Mouse (Mus musculus) cerebellum, adult 9-11 months (tissue): ENCODE data around the gene Arntl2.
"Not testable (repeated sequence)": the region's sequence is repeated elsewhere in the genome, so short reads cannot be mapped to it uniquely, and the experiment has no call there.

ENCODE experiments used
- DNase-seq: peaks from one replicate; pipeline ENCODE4 v3.0.0; 2022

Gene Arntl2

GRCm38 (mm10) chr6:146795924-146796545 is at the start of gene Arntl2:
Arntl2 (plus strand) TSS chr6:146796055.
- peak; percentile 43 for DNase-seq

- no peak for DNase-seq
Measured at GRCm38 (mm10) chr6:146746577-146746976, 49.3 kb upstream of the Arntl2 start.

GRCm38 (mm10) chr6:146747057-146747456 is 48.8 kb upstream of the Arntl2 start:
- no peak for DNase-seq

- no peak for DNase-seq
Measured at GRCm38 (mm10) chr6:146748271-146748670, 47.6 kb upstream of the Arntl2 start.

- peak; percentile 9 for DNase-seq
Measured at GRCm38 (mm10) chr6:146751671-146752070, 44.2 kb upstream of the Arntl2 start.

- DNase-seq = no peak
Measured at GRCm38 (mm10) chr6:146752178-146752577, 43.7 kb upstream of the Arntl2 start.

GRCm38 (mm10) chr6:146752612-146753011 is 43.2 kb upstream of the Arntl2 start:
- DNase-seq = no peak

GRCm38 (mm10) chr6:146753560-146754160 is 42.2 kb upstream of the Arntl2 start:
- DNase-seq = no peak

- no peak for DNase-seq
Measured at GRCm38 (mm10) chr6:146755136-146755535, 40.7 kb upstream of the Arntl2 start.

- DNase-seq = no peak
Measured at GRCm38 (mm10) chr6:146755679-146756078, 40.2 kb upstream of the Arntl2 start.

GRCm38 (mm10) chr6:146759027-146759426 is 36.8 kb upstream of the Arntl2 start:
- no peak for DNase-seq

- no peak for DNase-seq
Measured at GRCm38 (mm10) chr6:146760022-146760421, 35.8 kb upstream of the Arntl2 start.

GRCm38 (mm10) chr6:146760736-146761135 is 35.1 kb upstream of the Arntl2 start:
- DNase-seq = no peak

GRCm38 (mm10) chr6:146762264-146762898 is 33.5 kb upstream of the Arntl2 start:
- DNase-seq = peak; percentile 14

- no peak for DNase-seq
Measured at GRCm38 (mm10) chr6:146764593-146764992, 31.3 kb upstream of the Arntl2 start.

- DNase-seq = no peak
Measured at GRCm38 (mm10) chr6:146765270-146765669, 30.6 kb upstream of the Arntl2 start.

- no peak for DNase-seq
Measured at GRCm38 (mm10) chr6:146768813-146769404, 26.9 kb upstream of the Arntl2 start.

- no peak for DNase-seq
Measured at GRCm38 (mm10) chr6:146770005-146770745, 25.7 kb upstream of the Arntl2 start.

GRCm38 (mm10) chr6:146770808-146771207 is 25.0 kb upstream of the Arntl2 start:
- DNase-seq = no peak

GRCm38 (mm10) chr6:146775864-146776263 is 20.0 kb upstream of the Arntl2 start:
- not testable (repeated sequence) for DNase-seq

GRCm38 (mm10) chr6:146776610-146777389 is 19.1 kb upstream of the Arntl2 start:
- DNase-seq = no peak

GRCm38 (mm10) chr6:146778055-146778454 is 17.8 kb upstream of the Arntl2 start:
- DNase-seq = no peak
